Mouse (Mus musculus): Measurements from ENCODE around the gene Ddrgk1. TPM values are rescaled to one million over a fixed set of nuclear protein-coding genes. Genes with fewer than 3 reads are reported as not detected.
"Not testable (repeated sequence)": the region's sequence is repeated elsewhere in the genome, so short reads cannot be mapped to it uniquely, and the experiment has no call there.

The Ddrgk1 gene
- polyA plus RNA-seq, 1 experiment from 2014 or later = 65.7 TPM

DNA sequence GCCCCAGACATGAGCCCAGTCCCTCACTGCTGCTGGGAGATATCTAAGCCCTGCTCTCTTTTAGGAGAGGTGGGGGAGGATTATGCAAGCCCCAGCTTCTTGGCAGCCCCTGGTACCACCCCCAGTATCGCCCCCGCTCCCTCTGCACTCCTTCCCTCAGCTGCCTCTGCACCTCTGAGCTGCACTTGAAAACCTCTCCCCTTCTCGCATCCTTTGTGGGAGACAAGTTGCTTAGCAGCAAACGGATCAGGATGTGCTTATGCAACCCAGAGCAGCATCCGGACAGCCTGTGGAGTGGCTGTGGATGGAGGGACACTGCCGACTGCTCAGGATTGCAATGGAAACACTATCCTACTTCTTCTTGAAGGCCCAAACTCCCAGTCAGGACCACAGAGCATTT lies 6.9 kb downstream of the Ddrgk1 start:
- Histone ChIP-seq H3K27me3 (ENCODE audit: control insufficient read depth, insufficient read depth, low read depth, low read length) (no peaks in the 10 kb centered on the region), H3K4me1 (replicated peaks; ENCODE audit: control insufficient read depth, insufficient read depth, low read length) (no peaks in the 10 kb centered on the region)
- 88% methylated on average over 6 of the region's 6 CpGs for WGBS

DNA sequence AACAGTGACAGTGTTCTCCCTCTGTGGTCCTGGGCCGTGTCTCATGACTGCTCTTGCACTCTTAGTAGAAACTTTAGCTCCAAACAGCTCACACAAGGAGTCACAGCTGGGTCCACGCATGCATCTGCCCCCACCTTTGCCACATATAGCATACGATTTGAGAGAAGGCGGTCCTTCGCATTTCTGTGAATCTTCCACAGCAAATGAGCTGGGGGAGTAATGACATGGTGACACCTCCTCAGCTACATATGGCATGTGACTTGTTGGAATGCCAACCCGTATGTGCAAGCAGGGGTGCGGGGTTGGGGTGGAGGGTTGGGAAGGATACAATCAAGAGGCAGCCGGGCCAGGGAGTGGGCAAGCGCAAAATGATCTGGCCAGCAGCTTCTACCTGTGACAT lies 7.9 kb downstream of the Ddrgk1 start:
- 93% methylated on average over 9 of the region's 9 CpGs for WGBS
- Histone ChIP-seq H3K27ac (ENCODE audit: low read length) (no peak overlapping the region), H3K27me3 (ENCODE audit: control insufficient read depth, insufficient read depth, low read depth, low read length) (no peaks in the 10 kb centered on the region), H3K36me3 (ENCODE audit: control insufficient read depth, insufficient read depth, low read length) (peaks cover 33% of the 10 kb centered on the region), H3K4me1 (replicated peaks; ENCODE audit: control insufficient read depth, insufficient read depth, low read length) (no peaks in the 10 kb centered on the region), H3K9me3 (ENCODE audit: control insufficient read depth, low read length) (no peaks in the 10 kb centered on the region), H3K4me3 (ENCODE audit: low read length) (no peak overlapping the region), H3K9ac (ENCODE audit: low read length) (no peak overlapping the region), H3K4me2 (ENCODE audit: low read depth, low read length) (no peak overlapping the region)
- no peak for ATAC-seq (ENCODE audit: low read depth)

More for the DNA sequence above, 6.9 kb downstream of the Ddrgk1 start:
- Histone ChIP-seq H3K4me3 (ENCODE audit: low read length) (no peak overlapping the region), H3K36me3 (ENCODE audit: control insufficient read depth, insufficient read depth, low read length) (peaks cover 37% of the 10 kb centered on the region), H3K9me3 (ENCODE audit: control insufficient read depth, low read length) (no peaks in the 10 kb centered on the region), H3K27ac (ENCODE audit: low read length) (no peak overlapping the region), H3K9ac (ENCODE audit: low read length) (no peak overlapping the region), H3K4me2 (ENCODE audit: low read depth, low read length) (no peak overlapping the region)
- ATAC-seq (ENCODE audit: low read depth) = no peak

DNA sequence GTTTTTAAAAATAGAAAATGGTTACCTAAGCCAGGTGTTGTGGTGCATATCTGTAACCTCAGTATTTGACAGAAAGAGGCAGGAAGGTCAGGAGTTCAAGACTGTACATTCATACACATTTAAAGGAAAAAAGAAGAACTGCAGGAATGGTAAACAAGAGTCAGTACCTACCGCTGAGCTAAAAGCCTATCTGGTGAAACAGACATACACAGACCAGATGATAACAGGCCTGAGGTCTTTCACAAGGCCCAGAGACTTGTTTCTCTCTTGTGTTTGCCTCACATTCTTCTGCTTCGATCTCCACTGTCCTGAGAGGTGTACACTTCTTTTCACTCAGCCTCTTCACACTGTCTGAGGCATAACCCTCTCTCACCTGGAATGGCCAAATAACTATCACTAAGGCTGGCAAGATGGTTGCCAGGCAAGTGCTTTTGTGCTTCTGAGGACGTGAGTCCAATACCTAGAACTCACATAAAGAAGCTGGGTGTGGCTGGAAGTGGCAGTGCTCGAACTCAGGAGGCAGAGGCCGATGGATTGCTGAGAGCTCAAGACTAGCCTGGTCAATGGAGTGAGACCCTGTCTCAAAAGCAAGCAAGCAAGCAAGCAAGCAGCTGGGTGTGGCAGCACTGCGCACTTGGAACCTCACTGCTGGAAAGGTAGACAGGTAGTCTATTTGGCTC lies 8.7 kb downstream of the Ddrgk1 start:
- Histone ChIP-seq H3K4me2 (ENCODE audit: low read depth, low read length) (no peak overlapping the region), H3K9me3 (ENCODE audit: control insufficient read depth, low read length) (no peaks in the 10 kb centered on the region), H3K36me3 (ENCODE audit: control insufficient read depth, insufficient read depth, low read length) (peaks cover 32% of the 10 kb centered on the region), H3K4me3 (ENCODE audit: low read length) (no peak overlapping the region), H3K9ac (ENCODE audit: low read length) (no peak overlapping the region), H3K27ac (ENCODE audit: low read length) (no peak overlapping the region), H3K4me1 (replicated peaks; ENCODE audit: control insufficient read depth, insufficient read depth, low read length) (no peaks in the 10 kb centered on the region), H3K27me3 (ENCODE audit: control insufficient read depth, insufficient read depth, low read depth, low read length) (no peaks in the 10 kb centered on the region)
- WGBS = 85% methylated on average over 6 of the region's 6 CpGs
- no peak for ATAC-seq (ENCODE audit: low read depth)

DNA sequence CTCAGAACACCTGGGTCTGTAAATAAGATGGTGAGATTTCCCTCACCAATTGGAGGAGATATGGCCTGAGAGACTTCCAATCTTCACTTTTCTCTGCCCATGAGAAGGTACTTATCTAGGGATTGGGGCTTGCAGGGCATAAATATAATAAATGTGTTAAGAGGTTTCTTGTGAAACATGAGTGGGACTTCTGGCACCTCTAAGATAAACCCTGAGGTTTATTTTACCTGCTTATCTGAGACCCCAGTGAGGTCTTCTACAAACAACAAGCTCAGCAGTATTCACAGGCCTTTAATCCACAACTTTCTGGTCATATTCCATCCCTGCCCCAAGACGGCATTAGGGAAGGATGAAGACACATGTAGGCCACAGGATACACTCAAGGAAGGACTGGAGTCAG lies 10.7 kb downstream of the Ddrgk1 start:
- Histone ChIP-seq H3K4me1 (replicated peaks; ENCODE audit: control insufficient read depth, insufficient read depth, low read length) (no peaks in the 10 kb centered on the region), H3K36me3 (ENCODE audit: control insufficient read depth, insufficient read depth, low read length) (peaks cover 25% of the 10 kb centered on the region), H3K4me2 (ENCODE audit: low read depth, low read length) (no peak overlapping the region), H3K9ac (ENCODE audit: low read length) (no peak overlapping the region), H3K4me3 (ENCODE audit: low read length) (no peak overlapping the region), H3K27ac (ENCODE audit: low read length) (no peak overlapping the region), H3K27me3 (ENCODE audit: control insufficient read depth, insufficient read depth, low read depth, low read length) (no peaks in the 10 kb centered on the region), H3K9me3 (ENCODE audit: control insufficient read depth, low read length) (no peaks in the 10 kb centered on the region)
- no peak for ATAC-seq (ENCODE audit: low read depth)
- WGBS = 73% methylated on average over 1 of the region's 1 CpGs

DNA sequence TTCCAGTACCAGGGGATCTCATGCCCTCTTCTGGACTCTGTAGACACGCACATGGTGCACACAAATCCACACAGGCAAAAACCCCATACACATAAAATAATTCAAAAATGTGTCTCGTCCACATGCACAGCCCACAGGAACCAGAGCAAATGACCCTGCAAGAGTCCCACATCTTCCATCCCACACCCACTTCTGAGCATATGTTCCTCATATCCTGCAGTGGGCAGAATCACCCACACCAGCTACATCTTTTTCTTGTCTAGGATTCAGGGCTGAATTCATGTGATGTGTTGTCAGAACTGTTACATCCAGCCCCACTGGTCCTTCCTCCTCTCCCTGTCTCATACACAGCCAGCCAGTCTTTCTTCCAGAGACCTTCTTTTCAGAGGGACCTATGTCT lies 11.2 kb downstream of the Ddrgk1 start:
- 85% methylated on average over 2 of the region's 2 CpGs for WGBS
- H3K4me3 ChIP-seq (ENCODE audit: low read length) = no peak overlapping the region
- H3K4me1 ChIP-seq (replicated peaks; ENCODE audit: control insufficient read depth, insufficient read depth, low read length) = no peaks in the 10 kb centered on the region
- H3K36me3 ChIP-seq (ENCODE audit: control insufficient read depth, insufficient read depth, low read length) = peaks cover 23% of the 10 kb centered on the region
- ATAC-seq (ENCODE audit: low read depth) = no peak
- no peak overlapping the region for H3K27ac ChIP-seq (ENCODE audit: low read length)
- H3K9me3 ChIP-seq (ENCODE audit: control insufficient read depth, low read length) = no peaks in the 10 kb centered on the region
- H3K9ac ChIP-seq (ENCODE audit: low read length) = no peak overlapping the region
- no peaks in the 10 kb centered on the region for H3K27me3 ChIP-seq (ENCODE audit: control insufficient read depth, insufficient read depth, low read depth, low read length)
- no peak overlapping the region for H3K4me2 ChIP-seq (ENCODE audit: low read depth, low read length)

DNA sequence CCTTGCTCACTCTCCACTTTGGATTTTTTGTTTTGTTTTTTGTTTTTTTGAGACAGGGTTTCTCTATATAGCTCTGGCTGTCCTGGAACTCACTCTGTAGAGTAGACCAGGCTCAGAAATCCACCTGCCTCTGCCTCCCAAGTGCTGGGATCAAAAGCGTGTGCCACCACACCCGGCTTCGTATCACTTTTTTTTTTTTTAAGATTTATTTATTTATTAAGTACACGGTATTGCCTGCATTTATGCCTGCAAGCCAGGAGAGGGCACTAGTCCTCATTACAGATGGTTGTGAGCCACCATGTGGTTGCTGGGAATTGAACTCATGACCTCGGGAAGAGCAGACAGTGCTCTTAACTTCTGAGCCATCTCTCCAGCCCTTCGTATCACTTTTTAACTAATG lies 15.4 kb downstream of the Ddrgk1 start:
- H3K4me2 ChIP-seq (ENCODE audit: low read depth, low read length); H3K4me3 ChIP-seq (ENCODE audit: low read length); H3K4me1 ChIP-seq (replicated peaks; ENCODE audit: control insufficient read depth, insufficient read depth, low read length); ATAC-seq (ENCODE audit: low read depth); H3K36me3 ChIP-seq (ENCODE audit: control insufficient read depth, insufficient read depth, low read length); H3K9ac ChIP-seq (ENCODE audit: low read length); H3K9me3 ChIP-seq (ENCODE audit: control insufficient read depth, low read length); H3K27ac ChIP-seq (ENCODE audit: low read length); H3K27me3 ChIP-seq (ENCODE audit: control insufficient read depth, insufficient read depth, low read depth, low read length): not testable (repeated sequence)
- 73% methylated on average over 6 of the region's 6 CpGs for WGBS

DNA sequence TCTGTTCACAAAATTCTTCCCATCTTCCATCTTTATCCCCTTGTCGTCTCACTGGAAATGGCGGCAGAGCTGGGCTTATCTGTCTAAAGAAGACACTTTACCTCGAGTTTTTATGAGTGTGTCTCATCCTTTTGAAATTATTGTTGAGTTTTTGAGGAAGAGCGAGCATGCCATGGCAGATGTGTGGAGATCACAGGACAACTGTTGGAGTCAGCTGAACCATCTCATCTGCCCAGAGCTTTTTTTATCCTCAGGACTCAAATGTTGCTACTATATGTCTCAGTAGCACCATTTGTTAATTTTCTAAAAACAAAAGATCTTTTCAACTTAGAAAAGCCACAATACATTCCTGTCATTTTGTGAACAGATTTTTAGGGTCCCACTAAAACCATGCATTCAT lies 19.3 kb downstream of the Ddrgk1 start:
- Histone ChIP-seq H3K4me1 (replicated peaks; ENCODE audit: control insufficient read depth, insufficient read depth, low read length) (peaks cover 2% of the 10 kb centered on the region; the same call in 1 of the 2 replicates), H3K9ac (ENCODE audit: low read length) (no peak overlapping the region), H3K4me3 (ENCODE audit: low read length) (no peak overlapping the region), H3K27ac (ENCODE audit: low read length) (no peak overlapping the region), H3K4me2 (ENCODE audit: low read depth, low read length) (no peak overlapping the region), H3K36me3 (ENCODE audit: control insufficient read depth, insufficient read depth, low read length) (no peaks in the 10 kb centered on the region), H3K9me3 (ENCODE audit: control insufficient read depth, low read length) (no peaks in the 10 kb centered on the region), H3K27me3 (ENCODE audit: control insufficient read depth, insufficient read depth, low read depth, low read length) (no peaks in the 10 kb centered on the region)
- 73% methylated on average over 4 of the region's 4 CpGs for WGBS
- ATAC-seq (ENCODE audit: low read depth) = no peak

DNA sequence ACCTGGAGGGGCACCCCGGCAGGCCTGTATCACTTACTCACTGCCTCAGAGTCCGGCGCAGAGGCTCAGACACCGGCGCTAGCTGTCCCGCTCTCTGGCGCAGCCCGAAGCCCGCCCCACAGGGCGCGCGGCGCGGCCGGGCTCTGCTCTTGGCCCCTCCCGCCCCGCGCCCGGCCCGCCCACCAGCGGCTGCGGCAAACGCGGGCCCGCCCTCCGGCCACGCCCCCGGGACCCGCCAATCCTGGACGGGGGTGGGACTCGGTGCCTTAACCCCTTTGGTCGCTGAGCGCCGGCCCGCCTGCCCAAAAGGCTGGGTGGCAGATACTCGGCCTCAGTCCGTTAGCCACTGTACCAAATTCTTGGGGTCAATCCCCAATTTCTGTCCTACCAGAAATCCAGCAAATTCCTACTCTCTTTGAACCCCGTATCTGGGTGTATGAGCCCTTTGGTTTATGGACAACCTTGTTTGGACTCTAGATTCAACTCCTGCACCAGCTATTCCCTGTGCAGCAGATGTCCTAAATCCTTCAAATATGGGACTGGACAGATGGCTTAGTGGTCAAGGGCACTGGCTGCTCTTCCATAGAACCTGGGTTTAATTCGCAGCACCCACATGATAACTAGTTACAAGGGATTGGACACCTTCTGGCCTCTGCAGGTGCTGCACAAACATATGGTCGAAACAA lies 21.6 kb downstream of the Ddrgk1 start, which contains the start of gene Lzts3:
Gene Lzts3, minus strand, starts transcription at position 120 of the 686 bp plus-strand sequence.
- peak; percentile 99 for ATAC-seq (ENCODE audit: low read depth)
- peaks cover 2% of the 10 kb centered on the region; the same call in 1 of the 2 replicates for H3K4me1 ChIP-seq (replicated peaks; ENCODE audit: control insufficient read depth, insufficient read depth, low read length)
- H3K9ac ChIP-seq (ENCODE audit: low read length) = peak within 1 kb of the TSS; percentile 76
- no peaks in the 10 kb centered on the region for H3K36me3 ChIP-seq (ENCODE audit: control insufficient read depth, insufficient read depth, low read length)
- peak within 1 kb of the TSS; percentile 68 for H3K4me3 ChIP-seq (ENCODE audit: low read length)
- H3K27me3 ChIP-seq (ENCODE audit: control insufficient read depth, insufficient read depth, low read depth, low read length) = no peaks in the 10 kb centered on the region; the same call in 1 of the 2 replicates
- H3K27ac ChIP-seq (ENCODE audit: low read length) = no peak within 1 kb of the TSS
- WGBS = 4% methylated on average over 23 of the region's 40 CpGs
- peak within 1 kb of the TSS; percentile 96 for H3K4me2 ChIP-seq (ENCODE audit: low read depth, low read length)
- no peaks in the 10 kb centered on the region for H3K9me3 ChIP-seq (ENCODE audit: control insufficient read depth, low read length)

DNA sequence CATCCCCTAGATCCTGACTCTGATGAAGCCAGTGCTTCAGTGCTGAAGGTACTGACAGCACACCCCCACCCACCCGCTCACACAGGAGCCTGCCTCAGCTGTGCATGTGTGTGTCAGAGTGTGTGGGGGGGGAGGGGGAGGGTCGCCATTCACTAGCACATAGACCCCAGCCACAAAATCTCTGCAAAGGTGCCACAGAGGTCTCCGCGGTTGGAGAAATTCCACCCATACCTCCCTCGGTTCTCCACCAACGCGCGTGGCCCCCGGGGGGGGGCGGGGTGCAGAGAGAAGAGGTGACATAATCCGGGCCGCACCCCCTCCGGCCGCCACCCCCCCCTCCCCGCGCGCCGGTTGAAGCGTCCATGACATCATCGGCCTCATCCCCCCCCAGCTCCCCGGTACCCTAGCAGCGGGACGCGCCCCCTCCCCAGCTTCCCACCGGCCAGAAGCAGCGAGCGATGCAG lies 22.2 kb downstream of the Ddrgk1 start:
- Histone ChIP-seq H3K9ac (ENCODE audit: low read length) (peak overlapping the region; percentile 76), H3K4me2 (ENCODE audit: low read depth, low read length) (peak overlapping the region; percentile 96), H3K27ac (ENCODE audit: low read length) (no peak overlapping the region), H3K4me1 (replicated peaks; ENCODE audit: control insufficient read depth, insufficient read depth, low read length) (peaks cover 2% of the 10 kb centered on the region; the same call in 1 of the 2 replicates), H3K36me3 (ENCODE audit: control insufficient read depth, insufficient read depth, low read length) (no peaks in the 10 kb centered on the region), H3K4me3 (ENCODE audit: low read length) (peak overlapping the region; percentile 68), H3K9me3 (ENCODE audit: control insufficient read depth, low read length) (no peaks in the 10 kb centered on the region), H3K27me3 (ENCODE audit: control insufficient read depth, insufficient read depth, low read depth, low read length) (peaks cover 1% of the 10 kb centered on the region; the same call in 1 of the 2 replicates)
- WGBS = 0% methylated on average over 22 of the region's 27 CpGs
- peak; percentile 46 for ATAC-seq (ENCODE audit: low read depth)
